23 mouse cellular contexts compared by ENCODE assay signal in the genomic region with DNA sequence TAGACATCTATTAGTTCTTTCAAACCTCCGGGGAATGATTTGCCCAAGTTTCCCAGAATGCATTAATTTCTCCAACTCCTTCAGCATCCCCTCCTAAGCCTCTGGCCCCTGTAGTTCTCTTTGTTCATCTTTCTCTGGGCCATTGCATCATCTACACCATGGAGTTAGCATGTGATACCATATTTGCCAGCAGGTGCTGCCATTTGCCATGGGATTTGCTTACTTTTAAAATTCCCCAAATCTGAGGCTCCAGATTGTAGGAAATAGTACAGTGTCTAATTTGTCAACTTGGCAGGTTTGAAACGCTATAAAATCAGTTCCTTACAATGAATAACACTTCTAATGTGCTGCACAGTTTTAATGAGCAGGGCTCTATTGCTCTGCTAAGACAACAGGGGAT.
DNase-seq lines count a peak whose midpoint lies in the region; ATAC-seq and TF ChIP-seq lines count a peak whose summit lies in the region.
"Had no signal": no experiment of that assay in that cellular context is flagged by ENCODE, and none has a peak within 500 bp of the region (broad histone marks: within the 10 kb centered on the region; RNA-seq: fewer than 3 reads in every experiment).

No protein-coding gene starts in this region.

- no peaks in the 10 kb centered on the region for H3K9me3 ChIP-seq in kidney, embryonic 15.5 days (replicated peaks)
- no peaks in the 10 kb centered on the region for H3K9me3 ChIP-seq in midbrain, postnatal 0 days (ENCODE audit: low read length)
- H3K9me3 ChIP-seq in midbrain, embryonic 10.5 days (replicated peaks) = no peaks in the 10 kb centered on the region
- H3K9me3 ChIP-seq: embryonic facial prominence, embryonic 15.5 days; hindbrain, embryonic 10.5 days; limb, embryonic 10.5 days; liver, embryonic 15.5 days; neural tube, embryonic 15.5 days had no signal

- no peaks in the 10 kb centered on the region for H3K36me3 ChIP-seq in kidney, adult 2 months (ENCODE audit: control insufficient read depth, insufficient read depth, low read length)
- no peaks in the 10 kb centered on the region for H3K36me3 ChIP-seq in kidney, embryonic 15.5 days
- no peaks in the 10 kb centered on the region for H3K36me3 ChIP-seq in midbrain, postnatal 0 days (ENCODE audit: insufficient read depth, low read length)
- H3K36me3 ChIP-seq in midbrain, embryonic 10.5 days = no peaks in the 10 kb centered on the region
- H3K36me3 ChIP-seq: embryonic facial prominence, embryonic 15.5 days; hindbrain, embryonic 10.5 days; limb, embryonic 10.5 days; liver, embryonic 15.5 days; neural tube, embryonic 15.5 days had no signal

- H3K4me3 ChIP-seq in kidney, adult 2 months (ENCODE audit: insufficient read depth, low read depth, low read length) = no peak overlapping the region
- H3K4me3 ChIP-seq in kidney, embryonic 15.5 days (replicated peaks) = no peak overlapping the region
- no peak overlapping the region for H3K4me3 ChIP-seq in midbrain, postnatal 0 days (ENCODE audit: low read depth, low read length)
- no peak overlapping the region for H3K4me3 ChIP-seq in midbrain, embryonic 10.5 days
- H3K4me3 ChIP-seq: embryonic facial prominence, embryonic 15.5 days; hindbrain, embryonic 10.5 days; limb, embryonic 10.5 days; liver, embryonic 15.5 days; neural tube, embryonic 15.5 days had no signal

- H3K4me1 ChIP-seq in kidney, adult 2 months (ENCODE audit: control insufficient read depth, insufficient read depth, low read length) = peaks cover 19% of the 10 kb centered on the region; the same call in 1 of the 2 replicates
- no peaks in the 10 kb centered on the region for H3K4me1 ChIP-seq in kidney, embryonic 15.5 days
- peaks cover 3% of the 10 kb centered on the region; the same call in 1 of the 2 replicates for H3K4me1 ChIP-seq in midbrain, postnatal 0 days (ENCODE audit: insufficient read depth, low read length)
- H3K4me1 ChIP-seq in midbrain, embryonic 10.5 days = peaks cover 10% of the 10 kb centered on the region; the same call in 1 of the 2 replicates
- H3K4me1 ChIP-seq: hindbrain, embryonic 10.5 days; limb, embryonic 10.5 days; liver, embryonic 15.5 days had no signal

- 53% methylated on average over 2 of the region's 2 CpGs for WGBS in kidney, adult 2 months
- WGBS in kidney, embryonic 15.5 days = 49% methylated on average over 2 of the region's 2 CpGs
- WGBS in midbrain, postnatal 0 days = 68% methylated on average over 2 of the region's 2 CpGs
- 81% methylated on average over 2 of the region's 2 CpGs for WGBS in midbrain, embryonic 10.5 days

- TF ChIP-seq CTCF in kidney, adult 2 months (conservative IDR thresholded peaks at IDR 0.05; ENCODE audit: insufficient read depth, insufficient read length, low read depth, low read length) = no peak
- TF ChIP-seq CTCF in midbrain, postnatal 0 days (IDR thresholded peaks at IDR 0.05) = peak; percentile 72
- TF ChIP-seq CTCF in brain, embryonic 14.5 days (IDR thresholded peaks at IDR 0.05; ENCODE audit: borderline replicate concordance, extremely low read depth, insufficient read depth, insufficient read length) = peak; percentile 18; the same call in 1 of the 2 replicates

- no peak for TF ChIP-seq POLR2A in kidney, adult 2 months (IDR thresholded peaks at IDR 0.05; ENCODE audit: low read depth, low read length)
- no peak for TF ChIP-seq POLR2A in brain, embryonic 14.5 days (IDR thresholded peaks at IDR 0.05; ENCODE audit: borderline replicate concordance, extremely low read depth, insufficient read depth, insufficient read length, poor library complexity, severe bottlenecking)

- no peak overlapping the region for H3K4me2 ChIP-seq in kidney, embryonic 15.5 days
- no peak overlapping the region for H3K4me2 ChIP-seq in midbrain, postnatal 0 days (ENCODE audit: low read depth, low read length, poor library complexity, severe bottlenecking)
- H3K4me2 ChIP-seq: embryonic facial prominence, embryonic 15.5 days; heart, embryonic 11.5 days; liver, embryonic 15.5 days; neural tube, embryonic 15.5 days had no signal

- no peak for DNase-seq in kidney, adult 2 months
- peak; percentile 57 for DNase-seq in midbrain, postnatal 0 days (ENCODE audit: low spot score)
- no peak for DNase-seq in midbrain, embryonic 10.5 days (ENCODE audit: low spot score)
- DNase-seq in brain, embryonic 14.5 days (ENCODE audit: low read depth) = peak; percentile 72
- no peak for DNase-seq in spleen, postnatal 14 days (ENCODE audit: low spot score in 2 of 2)
- no peak for DNase-seq in adrenal gland, postnatal 14 days
- DNase-seq: cerebellum, adult 18-20 months; gastrocnemius, postnatal 10 days; heart, postnatal 10 days; liver; right cerebral cortex, adult 18-20 months; thymus, adult 2 months; thymus, postnatal 4 days had no signal

- peak overlapping the region; percentile 80 for H3K27ac ChIP-seq in kidney, adult 2 months (ENCODE audit: insufficient read depth, low read depth, low read length)
- H3K27ac ChIP-seq in kidney, embryonic 15.5 days = no peak overlapping the region
- no peak overlapping the region for H3K27ac ChIP-seq in midbrain, postnatal 0 days (ENCODE audit: low read depth, low read length)
- no peak overlapping the region for H3K27ac ChIP-seq in midbrain, embryonic 10.5 days (replicated peaks)
- H3K27ac ChIP-seq: embryonic facial prominence, embryonic 15.5 days; hindbrain, embryonic 10.5 days; limb, embryonic 10.5 days; liver, embryonic 15.5 days; macrophage; neural tube, embryonic 15.5 days had no signal

- ATAC-seq in kidney, embryonic 15.5 days (replicated peaks; ENCODE audit: low FRiP score) = no peak
- no peak for ATAC-seq in midbrain, postnatal 0 days (ENCODE audit: low FRiP score)
- ATAC-seq: intestine, postnatal 0 days; midbrain, embryonic 16.5 days had no signal

- H3K9ac ChIP-seq in kidney, embryonic 15.5 days = no peak overlapping the region
- no peak overlapping the region for H3K9ac ChIP-seq in midbrain, postnatal 0 days (replicated peaks; ENCODE audit: low read length, poor library complexity, severe bottlenecking)
- H3K9ac ChIP-seq: embryonic facial prominence, embryonic 15.5 days; liver, embryonic 15.5 days; neural tube, embryonic 15.5 days had no signal

- H3K27me3 ChIP-seq in kidney, adult 2 months (replicated peaks; ENCODE audit: control insufficient read depth, insufficient read depth, low read length) = no peaks in the 10 kb centered on the region
- H3K27me3 ChIP-seq in kidney, embryonic 15.5 days = no peaks in the 10 kb centered on the region
- no peaks in the 10 kb centered on the region for H3K27me3 ChIP-seq in midbrain, postnatal 0 days (ENCODE audit: insufficient read depth, low read length)
- H3K27me3 ChIP-seq in midbrain, embryonic 10.5 days (ENCODE audit: low read depth, poor library complexity, severe bottlenecking) = no peaks in the 10 kb centered on the region
- H3K27me3 ChIP-seq: embryonic facial prominence, embryonic 15.5 days; liver, embryonic 15.5 days; neural tube, embryonic 15.5 days had no signal

Comparison
In these comparisons a context has a peak if more than half of its experiments do, and no peak if none do; other contexts are left out.
1. DNase-seq: peak in midbrain, postnatal 0 days (single experiment) and brain, embryonic 14.5 days (single experiment); none in kidney, adult 2 months (single experiment), midbrain, embryonic 10.5 days (single experiment), spleen, postnatal 14 days (0 of 2) and adrenal gland, postnatal 14 days (single experiment).